Comparison of ENCODE assay signal across 13 mouse cellular contexts in the genomic region with DNA sequence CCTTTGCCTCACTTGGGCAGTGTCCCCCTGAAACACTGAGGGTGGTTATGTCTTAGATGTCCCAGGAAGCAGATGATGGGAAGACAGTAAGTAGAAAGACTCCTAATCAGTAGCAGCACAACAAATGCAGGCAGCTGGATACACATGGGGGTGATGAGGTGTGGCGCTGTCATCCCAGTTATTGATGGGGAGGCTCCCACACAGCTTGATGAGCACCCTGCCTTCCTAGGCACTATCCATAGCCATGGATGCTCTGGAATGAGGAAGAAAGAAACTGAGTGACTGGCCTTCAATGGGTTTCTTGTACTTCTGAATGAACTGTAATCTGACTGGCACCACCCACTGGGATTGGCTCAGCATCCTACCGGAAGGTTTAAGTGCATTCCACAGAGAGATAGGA.
"Had no signal": no experiment of that assay in that cellular context is flagged by ENCODE, and none has a peak within 500 bp of the region (broad histone marks: within the 10 kb centered on the region; RNA-seq: fewer than 3 reads in every experiment).

No protein-coding gene starts in this region.

- H3K27ac ChIP-seq: midbrain, embryonic 13.5 days; midbrain, embryonic 15.5 days; neural tube, embryonic 12.5 days; stomach, embryonic 15.5 days; stomach, postnatal 0 days had no signal

- H3K4me2 ChIP-seq: lung, embryonic 14.5 days; midbrain, embryonic 11.5 days; midbrain, embryonic 13.5 days; midbrain, embryonic 15.5 days; neural tube, embryonic 12.5 days; stomach, embryonic 15.5 days had no signal

- H3K36me3 ChIP-seq: midbrain, embryonic 13.5 days; midbrain, embryonic 15.5 days; neural tube, embryonic 12.5 days; stomach, embryonic 15.5 days had no signal

- H3K9me3 ChIP-seq: midbrain, embryonic 13.5 days; midbrain, embryonic 15.5 days; neural tube, embryonic 12.5 days; stomach, embryonic 15.5 days had no signal

- H3K4me3 ChIP-seq: midbrain, embryonic 13.5 days; midbrain, embryonic 15.5 days; neural tube, embryonic 12.5 days; stomach, embryonic 15.5 days had no signal

- DNase-seq: lung, embryonic 14.5 days; lung, postnatal 10 days; lung, postnatal 4 days; right cerebral cortex, postnatal 14 days; thymus, adult 2 months; thymus, postnatal 25 days; thymus, postnatal 4 days had no signal

- H3K4me1 ChIP-seq: midbrain, embryonic 13.5 days; midbrain, embryonic 15.5 days; neural tube, embryonic 12.5 days; stomach, embryonic 15.5 days had no signal

- ATAC-seq: midbrain, embryonic 13.5 days; midbrain, embryonic 15.5 days had no signal

- H3K27me3 ChIP-seq: midbrain, embryonic 13.5 days; midbrain, embryonic 15.5 days; neural tube, embryonic 12.5 days; stomach, embryonic 15.5 days had no signal

- H3K9ac ChIP-seq: lung, embryonic 14.5 days; midbrain, embryonic 13.5 days; midbrain, embryonic 15.5 days; neural tube, embryonic 12.5 days; stomach, embryonic 15.5 days had no signal
